Mouse (Mus musculus) c-Kit-negative CD71-positive TER-119-positive erythroid progenitor cells, embryonic 14.5 days (primary cell): ENCODE measurements around the gene Cd164l2.
A peak's percentile ranks its signal among the peaks of the same experiment; 100 is the strongest.

Source experiments
- DNase-seq: peaks from one replicate; pipeline ENCODE4 v3.0.0-alpha.2; 2013; ENCODE audit warnings: low read depth, low spot score

The Cd164l2 gene

GRCm38 (mm10) chr4:133220656-133221055 is 8.7 kb downstream of the Cd164l2 start:
- no peak for DNase-seq

- DNase-seq, result no peak
Measured at GRCm38 (mm10) chr4:133221701-133222100, 9.8 kb downstream of the Cd164l2 start.

- no peak for DNase-seq
Measured at GRCm38 (mm10) chr4:133223875-133224274, 11.9 kb downstream of the Cd164l2 start.

- no peak for DNase-seq
Measured at GRCm38 (mm10) chr4:133226073-133226472, 14.1 kb downstream of the Cd164l2 start.

GRCm38 (mm10) chr4:133227636-133228035 is 15.7 kb downstream of the Cd164l2 start:
- DNase-seq, result no peak

GRCm38 (mm10) chr4:133229582-133229981 is 17.7 kb downstream of the Cd164l2 start:
- DNase-seq, result no peak

- DNase-seq, result no peak
Measured at GRCm38 (mm10) chr4:133233285-133233976, 21.5 kb downstream of the Cd164l2 start.

- DNase-seq, result no peak
Measured at GRCm38 (mm10) chr4:133234771-133235170, 22.8 kb downstream of the Cd164l2 start.

- no peak for DNase-seq
Measured at GRCm38 (mm10) chr4:133235415-133235814, 23.5 kb downstream of the Cd164l2 start.

GRCm38 (mm10) chr4:133237911-133238310 is 26.0 kb downstream of the Cd164l2 start:
- DNase-seq, result no peak

GRCm38 (mm10) chr4:133240490-133240921 is 28.6 kb downstream of the Cd164l2 start, which contains the start of gene Map3k6:
Gene Map3k6 (plus strand): TSS chr4:133240818.
- DNase-seq, result peak; percentile 45

GRCm38 (mm10) chr4:133240934-133241908 is 29.3 kb downstream of the Cd164l2 start:
- DNase-seq, result peak; percentile 74

- DNase-seq, result peak; percentile 35
Measured at GRCm38 (mm10) chr4:133241910-133242309, 30.0 kb downstream of the Cd164l2 start.

- no peak for DNase-seq
Measured at GRCm38 (mm10) chr4:133242710-133243109, 30.8 kb downstream of the Cd164l2 start.

GRCm38 (mm10) chr4:133243538-133243937 is 31.6 kb downstream of the Cd164l2 start:
- DNase-seq, result no peak

GRCm38 (mm10) chr4:133244289-133244688 is 32.4 kb downstream of the Cd164l2 start:
- no peak for DNase-seq

- DNase-seq, result no peak
Measured at GRCm38 (mm10) chr4:133247072-133247471, 35.1 kb downstream of the Cd164l2 start.

GRCm38 (mm10) chr4:133247806-133248449 is 36.0 kb downstream of the Cd164l2 start:
- peak; percentile 69 for DNase-seq

GRCm38 (mm10) chr4:133250609-133251008 is 38.7 kb downstream of the Cd164l2 start:
- DNase-seq, result peak; percentile 55

- no peak for DNase-seq
Measured at GRCm38 (mm10) chr4:133251214-133251613, 39.3 kb downstream of the Cd164l2 start.

GRCm38 (mm10) chr4:133252089-133252488 is 40.2 kb downstream of the Cd164l2 start:
- DNase-seq, result no peak

GRCm38 (mm10) chr4:133253412-133253811 is 41.5 kb downstream of the Cd164l2 start:
- DNase-seq, result no peak
